10 mouse cellular contexts compared by ENCODE assay signal in genomic region chr3:102167555-102168210, GRCm38 (mm10). TPM values are rescaled to one million over a fixed set of nuclear protein-coding genes. Genes with fewer than 3 reads are reported as not detected.
DNase-seq lines count a peak whose midpoint lies in the region; ATAC-seq and TF ChIP-seq lines count a peak whose summit lies in the region.
"Had no signal": no experiment of that assay in that cellular context is flagged by ENCODE, and none has a peak within 500 bp of the region (broad histone marks: within the 10 kb centered on the region; RNA-seq: fewer than 3 reads in every experiment).

No protein-coding gene starts in this region.

- no peak overlapping the region for H3K4me2 ChIP-seq in intestine, embryonic 14.5 days (ENCODE audit: low read length)
- no peak overlapping the region for H3K4me2 ChIP-seq in intestine, embryonic 16.5 days (ENCODE audit: low read depth, low read length)
- no peak overlapping the region; the same call in 1 of the 2 replicates for H3K4me2 ChIP-seq in neural tube, embryonic 14.5 days (ENCODE audit: low read depth, low read length)

- H3K36me3 ChIP-seq in intestine, embryonic 14.5 days (ENCODE audit: control insufficient read depth, insufficient read depth, low read length): peaks cover 24% of the 10 kb centered on the region
- H3K36me3 ChIP-seq in intestine, embryonic 16.5 days (ENCODE audit: control insufficient read depth, insufficient read depth, low read length): peaks cover 15% of the 10 kb centered on the region
- H3K36me3 ChIP-seq in neural tube, embryonic 14.5 days (ENCODE audit: control insufficient read depth, insufficient read depth, low read length): no peaks in the 10 kb centered on the region

- WGBS in intestine, embryonic 14.5 days: 19% methylated on average over 10 of the region's 10 CpGs
- WGBS in intestine, embryonic 16.5 days: 28% methylated on average over 10 of the region's 10 CpGs
- WGBS in neural tube, embryonic 14.5 days: 9% methylated on average over 10 of the region's 10 CpGs

- no peaks in the 10 kb centered on the region for H3K27me3 ChIP-seq in intestine, embryonic 14.5 days (replicated peaks; ENCODE audit: control insufficient read depth, insufficient read depth, low read length)
- H3K27me3 ChIP-seq in intestine, embryonic 16.5 days (replicated peaks; ENCODE audit: control insufficient read depth, insufficient read depth, low read length): no peaks in the 10 kb centered on the region
- H3K27me3 ChIP-seq in neural tube, embryonic 14.5 days (ENCODE audit: control insufficient read depth, insufficient read depth, low read length): no peaks in the 10 kb centered on the region

- DNase-seq in intestine, embryonic 14.5 days (ENCODE audit: low spot score): no peak
- DNase-seq in brain, embryonic 14.5 days (ENCODE audit: low read depth): peak; percentile 46
- DNase-seq in liver: peak; percentile 42
- no peak for DNase-seq in kidney, postnatal 4 days
- no peak for DNase-seq in kidney, adult 18-20 months
- DNase-seq in spleen, adult 18-20 months: no peak
- DNase-seq: cerebellum, adult 11 months had no signal

- no peak for TF ChIP-seq POLR2A in brain, embryonic 14.5 days (IDR thresholded peaks at IDR 0.05; ENCODE audit: borderline replicate concordance, extremely low read depth, insufficient read depth, insufficient read length, poor library complexity, severe bottlenecking)

- no peak for TF ChIP-seq CTCF in brain, embryonic 14.5 days (IDR thresholded peaks at IDR 0.05; ENCODE audit: borderline replicate concordance, extremely low read depth, insufficient read depth, insufficient read length)

- no peak for ATAC-seq in intestine, embryonic 14.5 days (replicated peaks; ENCODE audit: low FRiP score, low TSS enrichment, low read depth)
- ATAC-seq in intestine, embryonic 16.5 days: no peak
- no peak for ATAC-seq in neural tube, embryonic 14.5 days (ENCODE audit: low read depth)

- H3K4me3 ChIP-seq in intestine, embryonic 14.5 days (ENCODE audit: low read depth, low read length): no peak overlapping the region
- no peak overlapping the region for H3K4me3 ChIP-seq in intestine, embryonic 16.5 days (ENCODE audit: low read length)
- H3K4me3 ChIP-seq in neural tube, embryonic 14.5 days (ENCODE audit: low read depth, low read length): no peak overlapping the region

- no peaks in the 10 kb centered on the region for H3K9me3 ChIP-seq in intestine, embryonic 14.5 days (ENCODE audit: control insufficient read depth, low read length)
- H3K9me3 ChIP-seq in intestine, embryonic 16.5 days (ENCODE audit: control insufficient read depth, low read length): no peaks in the 10 kb centered on the region
- no peaks in the 10 kb centered on the region for H3K9me3 ChIP-seq in neural tube, embryonic 14.5 days (ENCODE audit: control insufficient read depth, low read length)

- peak overlapping the region; percentile 27; the same call in 1 of the 2 replicates for H3K27ac ChIP-seq in intestine, embryonic 14.5 days (ENCODE audit: low read depth)
- H3K27ac ChIP-seq in intestine, embryonic 16.5 days (ENCODE audit: low read length): no peak overlapping the region
- no peak overlapping the region for H3K27ac ChIP-seq in neural tube, embryonic 14.5 days (ENCODE audit: low read depth, low read length)
- H3K27ac ChIP-seq: kidney, postnatal 0 days had no signal

- H3K9ac ChIP-seq in intestine, embryonic 14.5 days (ENCODE audit: low read length): no peak overlapping the region
- H3K9ac ChIP-seq in intestine, embryonic 16.5 days (ENCODE audit: low read depth, low read length): no peak overlapping the region
- 0 out of 2 replicates have a peak overlapping the region, but pooled peaks have one; percentile 16 for H3K9ac ChIP-seq in neural tube, embryonic 14.5 days (replicated peaks; ENCODE audit: low read depth, low read length)

- H3K4me1 ChIP-seq in intestine, embryonic 14.5 days (replicated peaks; ENCODE audit: control insufficient read depth, insufficient read depth, low read length): peaks cover 30% of the 10 kb centered on the region
- peaks cover 23% of the 10 kb centered on the region for H3K4me1 ChIP-seq in intestine, embryonic 16.5 days (ENCODE audit: control insufficient read depth, insufficient read depth, low read length)
- peaks cover 5% of the 10 kb centered on the region for H3K4me1 ChIP-seq in neural tube, embryonic 14.5 days (ENCODE audit: control insufficient read depth, insufficient read depth, low read length)

RNA-seq across cellular contexts. Expression of gene Vangl1, which starts 36.8 kb away (rescaled TPM):
- polyA plus RNA-seq in intestine, embryonic 14.5 days (2014; fragmentation: Nextera tagmentation; extraction: Ambion mirVana): 21.0 and 23.7 TPM in 2 replicates
- polyA plus RNA-seq in intestine, embryonic 16.5 days (2015; fragmentation: Nextera tagmentation; extraction: Ambion mirVana): 18.7 and 20.6 TPM in 2 replicates
- 10.0 and 15.0 TPM in 2 replicates for polyA plus RNA-seq in brain, embryonic 14.5 days (2012; rRNA removed)
- polyA plus RNA-seq in neural tube, embryonic 14.5 days (2014; fragmentation: Nextera tagmentation; extraction: Ambion mirVana): 8.2 and 11.3 TPM in 2 replicates

Comparison
In these comparisons a context has a peak if more than half of its experiments do, and no peak if none do; other contexts are left out.
1. DNase-seq: peak in brain, embryonic 14.5 days (single experiment) and liver (single experiment); none in intestine, embryonic 14.5 days (single experiment), kidney, postnatal 4 days (0 of 2), kidney, adult 18-20 months (single experiment) and spleen, adult 18-20 months (0 of 2).